9 mouse cellular contexts compared by ENCODE assay signal in genomic region chr17:47428831-47429304, GRCm38 (mm10). TPM values are rescaled to one million over a fixed set of nuclear protein-coding genes. Genes with fewer than 3 reads are reported as not detected.
DNase-seq lines count a peak whose midpoint lies in the region; ATAC-seq and TF ChIP-seq lines count a peak whose summit lies in the region.
"Had no signal": no experiment of that assay in that cellular context is flagged by ENCODE, and none has a peak within 500 bp of the region (broad histone marks: within the 10 kb centered on the region; RNA-seq: fewer than 3 reads in every experiment).

No protein-coding gene starts in this region.

- ATAC-seq in heart, embryonic 12.5 days (ENCODE audit: insufficient number of reproducible peaks, low FRiP score), result peak; percentile 54
- ATAC-seq in kidney, postnatal 0 days (replicated peaks; ENCODE audit: low FRiP score, low read depth), result peak; percentile 77
- peak; percentile 58 for ATAC-seq in megakaryocyte progenitor cell, adult 5-6 weeks (replicated peaks; ENCODE audit: poor library complexity)

- H3K4me3 ChIP-seq in heart, embryonic 12.5 days, result no peak overlapping the region
- H3K4me3 ChIP-seq in kidney, postnatal 0 days (replicated peaks; ENCODE audit: low read depth, low read length), result no peak overlapping the region

- WGBS in heart, embryonic 12.5 days, result 5% methylated on average over 8 of the region's 8 CpGs
- WGBS in kidney, postnatal 0 days, result 8% methylated on average over 8 of the region's 8 CpGs

- peak overlapping the region; percentile 43; the same call in 1 of the 2 replicates for H3K9ac ChIP-seq in heart, embryonic 12.5 days
- H3K9ac ChIP-seq in kidney, postnatal 0 days (ENCODE audit: low read depth, low read length), result peak overlapping the region; percentile 27; the same call in 1 of the 2 replicates

- peak; percentile 76 for TF ChIP-seq CTCF in kidney, postnatal 0 days (IDR thresholded peaks at IDR 0.05; ENCODE audit: low read depth)

- peak; percentile 58 for DNase-seq in urinary bladder, postnatal 14 days (ENCODE audit: low spot score)
- no peak for DNase-seq in urinary bladder, postnatal 36 days (ENCODE audit: low spot score in 2 of 2)
- DNase-seq in kidney, postnatal 0 days (ENCODE audit: low spot score), result peak; percentile 87
- no peak for DNase-seq in cerebellum, adult 9-11 months
- no peak for DNase-seq in urinary bladder, postnatal 25 days (ENCODE audit: low spot score)
- no peak for DNase-seq in spleen, postnatal 10 days (ENCODE audit: low spot score in 2 of 2)

- no peak overlapping the region for H3K27ac ChIP-seq in heart, embryonic 12.5 days (ENCODE audit: poor library complexity, severe bottlenecking)
- H3K27ac ChIP-seq in kidney, postnatal 0 days, result no peak overlapping the region

- no peaks in the 10 kb centered on the region for H3K36me3 ChIP-seq in heart, embryonic 12.5 days
- no peaks in the 10 kb centered on the region for H3K36me3 ChIP-seq in kidney, postnatal 0 days (ENCODE audit: insufficient read depth, low read length)

- peak overlapping the region; percentile 55 for H3K4me2 ChIP-seq in heart, embryonic 12.5 days
- peak overlapping the region; percentile 28 for H3K4me2 ChIP-seq in kidney, postnatal 0 days (ENCODE audit: low read length)

- H3K27me3 ChIP-seq in heart, embryonic 12.5 days (replicated peaks), result no peaks in the 10 kb centered on the region
- no peaks in the 10 kb centered on the region for H3K27me3 ChIP-seq in kidney, postnatal 0 days (ENCODE audit: insufficient read depth, low read length)

- H3K4me1 ChIP-seq in heart, embryonic 12.5 days (replicated peaks), result peaks cover 24% of the 10 kb centered on the region
- H3K4me1 ChIP-seq in kidney, postnatal 0 days (replicated peaks; ENCODE audit: insufficient read depth, low read length), result peaks cover 6% of the 10 kb centered on the region; the same call in 1 of the 2 replicates

- peaks cover 3% of the 10 kb centered on the region; the same call in 1 of the 2 replicates for H3K9me3 ChIP-seq in heart, embryonic 12.5 days (replicated peaks)
- H3K9me3 ChIP-seq in kidney, postnatal 0 days (replicated peaks; ENCODE audit: low read length), result no peaks in the 10 kb centered on the region

RNA-seq across cellular contexts. Expression of gene AI661453, which starts 7.5 kb away (rescaled TPM):
- 0.85 and 1.1 TPM in 2 replicates for polyA plus RNA-seq in heart, embryonic 12.5 days (2016; fragmentation: Nextera tagmentation; extraction: Ambion mirVana)
- 2.2 and 2.4 TPM in 2 replicates for polyA plus RNA-seq in kidney, postnatal 0 days (2015; fragmentation: Nextera tagmentation; extraction: Ambion mirVana)
- total RNA-seq in megakaryocyte progenitor cell, adult 5-6 weeks (2015), result 1.6 and 2.3 TPM in 2 replicates
- total RNA-seq in megakaryocyte progenitor cell, adult 5-6 weeks (2017), result 0.29 and 0.71 TPM in 2 replicates

RNA-seq across cellular contexts. Expression of gene 1700001C19Rik, which starts 8.3 kb away (rescaled TPM):
- polyA plus RNA-seq in heart, embryonic 12.5 days (2016; fragmentation: Nextera tagmentation; extraction: Ambion mirVana), result 1.0 and 1.2 TPM in 2 replicates
- polyA plus RNA-seq in kidney, postnatal 0 days (2015; fragmentation: Nextera tagmentation; extraction: Ambion mirVana), result 0.45 and 0.47 TPM in 2 replicates
- total RNA-seq in megakaryocyte progenitor cell, adult 5-6 weeks (2015), result 0.12 and 0.27 TPM in 2 replicates
- 0.33 and 0.95 TPM in 2 replicates for total RNA-seq in megakaryocyte progenitor cell, adult 5-6 weeks (2017)

RNA-seq across cellular contexts. Expression of gene Guca1a, which starts 28.5 kb away (rescaled TPM):
- 3.2 and 3.8 TPM in 2 replicates for polyA plus RNA-seq in heart, embryonic 12.5 days (2016; fragmentation: Nextera tagmentation; extraction: Ambion mirVana)
- polyA plus RNA-seq in kidney, postnatal 0 days (2015; fragmentation: Nextera tagmentation; extraction: Ambion mirVana), result 3.9 and 4.5 TPM in 2 replicates
- 8.2 and 8.7 TPM in 2 replicates for total RNA-seq in megakaryocyte progenitor cell, adult 5-6 weeks (2015)
- total RNA-seq in megakaryocyte progenitor cell, adult 5-6 weeks (2017), result 0.68 and 2.8 TPM in 2 replicates
- total RNA-seq: left cerebral cortex, postnatal 25 days had no signal

RNA-seq across cellular contexts. Expression of gene Guca1b, which starts 43.7 kb away (rescaled TPM):
- 1.8 and 2.0 TPM in 2 replicates for polyA plus RNA-seq in heart, embryonic 12.5 days (2016; fragmentation: Nextera tagmentation; extraction: Ambion mirVana)
- polyA plus RNA-seq in kidney, postnatal 0 days (2015; fragmentation: Nextera tagmentation; extraction: Ambion mirVana), result 6.0 and 6.3 TPM in 2 replicates
- 0.32 and 0.86 TPM in 2 replicates for total RNA-seq in megakaryocyte progenitor cell, adult 5-6 weeks (2015)
- total RNA-seq in megakaryocyte progenitor cell, adult 5-6 weeks (2017), result 0.37 and 0.81 TPM in 2 replicates

Comparison
In these comparisons a context has a peak if more than half of its experiments do, and no peak if none do; other contexts are left out.
1. DNase-seq: peak in urinary bladder, postnatal 14 days (single experiment) and kidney, postnatal 0 days (single experiment); none in urinary bladder, postnatal 36 days (0 of 2), cerebellum, adult 9-11 months (single experiment), urinary bladder, postnatal 25 days (single experiment) and spleen, postnatal 10 days (0 of 2).
2. Peak in every context shown above with its lines, with median percentiles within 50 percentile points of each other: ATAC-seq.